Mouse (Mus musculus): ENCODE data around the gene Brpf3. TPM values are rescaled to one million over a fixed set of nuclear protein-coding genes. Genes with fewer than 3 reads are reported as not detected.

Gene Brpf3
- polyA plus RNA-seq, 1 experiment from 2014 or later: 6.0 TPM

DNA sequence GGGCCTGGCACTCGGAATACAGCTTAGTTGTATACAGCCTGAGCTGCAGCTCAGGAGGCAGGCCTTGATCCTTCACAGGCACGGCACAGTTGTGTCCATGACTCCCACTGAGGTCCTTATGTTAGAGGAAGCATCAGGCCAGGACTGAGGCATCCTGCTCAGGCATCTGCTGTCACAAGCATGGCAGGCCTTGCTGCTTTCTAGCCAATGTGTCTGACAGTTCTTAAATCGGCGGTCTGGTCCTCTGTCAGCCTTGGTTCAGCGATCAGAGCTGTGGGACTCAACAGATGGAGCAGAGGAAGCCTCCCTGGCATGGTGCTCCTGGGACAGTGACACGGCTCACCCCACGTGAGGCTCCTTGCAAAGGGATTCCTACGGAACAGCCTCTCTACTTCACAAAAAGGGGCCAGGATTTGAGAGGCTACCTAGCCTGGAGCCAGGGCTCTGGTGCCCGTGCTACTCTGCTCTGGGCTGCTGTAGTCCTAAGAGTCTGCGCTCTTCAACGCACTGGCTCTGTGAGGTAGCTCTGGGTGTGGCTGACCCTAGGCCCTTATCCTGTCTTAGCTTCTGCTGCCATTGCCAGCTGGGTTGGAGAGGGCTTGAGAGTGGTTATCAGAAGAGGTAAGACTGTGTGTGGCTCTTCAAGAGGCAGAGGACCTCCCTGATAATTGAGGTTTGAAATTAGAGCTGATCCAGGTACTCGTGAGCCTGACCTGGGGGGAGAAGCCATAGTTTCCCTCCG is 22.3 kb downstream of the Brpf3 start:
- Histone ChIP-seq H3K4me3 (ENCODE audit: control insufficient read depth in 1 of 2, insufficient read depth in 1 of 2, low read depth in 1 of 2, low read length in 2 of 2) (no peak overlapping the region), H3K9me3 (ENCODE audit: control insufficient read depth, low read length) (no peaks in the 10 kb centered on the region), H3K27ac (replicated peaks in 1 of 2; ENCODE audit: control insufficient read depth in 1 of 2, insufficient read depth in 1 of 2, low read depth in 2 of 2, low read length in 2 of 2) (no peak overlapping the region), H3K4me1 (ENCODE audit: control insufficient read depth in 2 of 2, insufficient read depth in 2 of 2, low read length in 2 of 2) (peaks cover 6 to 16% of the 10 kb centered on the region in 2 experiments), H3K27me3 (ENCODE audit: control insufficient read depth, insufficient read depth, low read length) (no peaks in the 10 kb centered on the region), H3K4me2 (ENCODE audit: low read length) (no peak overlapping the region), H3K36me3 (ENCODE audit: control insufficient read depth, insufficient read depth, low read length) (peaks cover 98% of the 10 kb centered on the region), H3K9ac (ENCODE audit: low read length) (no peak overlapping the region)
- WGBS: 87% methylated on average over 13 of the region's 13 CpGs
- no peak for ATAC-seq (ENCODE audit: insufficient number of reproducible peaks, insufficient read depth, low FRiP score, low read depth)

DNA sequence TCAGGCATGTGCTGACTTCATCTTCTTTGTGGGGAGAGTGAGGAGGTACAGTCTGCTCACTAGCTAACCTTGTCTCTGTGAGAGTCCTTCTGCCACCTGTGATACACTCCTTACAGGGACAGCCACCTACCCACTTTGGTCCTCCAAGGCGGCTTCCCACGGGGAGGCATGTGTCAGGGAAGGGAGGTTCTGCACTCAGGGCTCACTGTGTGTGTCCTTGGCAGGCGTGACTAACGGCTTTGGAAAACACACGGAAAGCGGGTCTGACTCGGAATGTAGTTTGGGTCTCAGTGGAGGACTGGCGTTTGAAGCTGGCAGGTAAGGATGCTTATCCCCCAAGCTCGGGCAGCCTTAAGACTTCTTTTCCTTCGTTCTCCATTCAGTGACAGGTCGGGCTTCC is 22.9 kb downstream of the Brpf3 start:
- Histone ChIP-seq H3K27me3 (ENCODE audit: control insufficient read depth, insufficient read depth, low read length) (no peaks in the 10 kb centered on the region), H3K4me1 (ENCODE audit: control insufficient read depth in 2 of 2, insufficient read depth in 2 of 2, low read length in 2 of 2) (peaks cover 6 to 16% of the 10 kb centered on the region in 2 experiments), H3K4me2 (ENCODE audit: low read length) (no peak overlapping the region), H3K4me3 (ENCODE audit: control insufficient read depth in 1 of 2, insufficient read depth in 1 of 2, low read depth in 1 of 2, low read length in 2 of 2) (no peak overlapping the region), H3K9me3 (ENCODE audit: control insufficient read depth, low read length) (no peaks in the 10 kb centered on the region), H3K9ac (ENCODE audit: low read length) (no peak overlapping the region), H3K36me3 (ENCODE audit: control insufficient read depth, insufficient read depth, low read length) (peaks cover 98% of the 10 kb centered on the region), H3K27ac (replicated peaks in 1 of 2; ENCODE audit: control insufficient read depth in 1 of 2, insufficient read depth in 1 of 2, low read depth in 2 of 2, low read length in 2 of 2) (no peak overlapping the region)
- no peak for ATAC-seq (ENCODE audit: insufficient number of reproducible peaks, insufficient read depth, low FRiP score, low read depth)
- 84% methylated on average over 11 of the region's 11 CpGs for WGBS

DNA sequence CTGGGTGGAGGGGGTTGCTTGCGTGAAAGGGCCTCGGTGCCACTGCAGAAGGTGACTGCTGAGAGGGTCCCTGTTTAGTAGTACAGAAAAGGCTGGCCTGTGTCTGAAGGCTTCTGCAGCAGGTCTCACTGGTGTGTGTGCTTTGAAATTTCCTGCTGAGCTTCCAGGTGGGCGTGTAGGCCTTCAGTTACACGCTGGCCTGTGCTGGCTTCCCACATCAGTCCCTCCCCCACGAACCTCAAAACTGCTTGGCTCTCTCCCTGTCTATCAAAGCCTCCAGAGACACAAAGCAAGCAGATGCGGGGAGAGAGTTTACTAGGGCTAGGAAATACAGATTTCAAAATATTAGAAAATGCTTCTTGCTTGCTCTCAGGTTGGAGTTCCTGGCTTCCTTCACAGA is 24.0 kb downstream of the Brpf3 start:
- H3K9ac ChIP-seq (ENCODE audit: low read length): peak overlapping the region; percentile 44; the same call in 1 of the 2 replicates
- peaks cover 99% of the 10 kb centered on the region for H3K36me3 ChIP-seq (ENCODE audit: control insufficient read depth, insufficient read depth, low read length)
- H3K4me1 ChIP-seq (ENCODE audit: control insufficient read depth in 2 of 2, insufficient read depth in 2 of 2, low read length in 2 of 2): peaks cover 6 to 16% of the 10 kb centered on the region in 2 experiments
- no peaks in the 10 kb centered on the region for H3K9me3 ChIP-seq (ENCODE audit: control insufficient read depth, low read length)
- H3K27me3 ChIP-seq (ENCODE audit: control insufficient read depth, insufficient read depth, low read length): no peaks in the 10 kb centered on the region
- H3K4me3 ChIP-seq (ENCODE audit: control insufficient read depth in 1 of 2, insufficient read depth in 1 of 2, low read depth in 1 of 2, low read length in 2 of 2): no peak overlapping the region
- no peak overlapping the region for H3K4me2 ChIP-seq (ENCODE audit: low read length)
- peak overlapping the region; percentile 50 to 76 for H3K27ac ChIP-seq (replicated peaks in 1 of 2; ENCODE audit: control insufficient read depth in 1 of 2, insufficient read depth in 1 of 2, low read depth in 2 of 2, low read length in 2 of 2)
- 67% methylated on average over 6 of the region's 6 CpGs for WGBS
- no peak for ATAC-seq (ENCODE audit: insufficient number of reproducible peaks, insufficient read depth, low FRiP score, low read depth)

DNA sequence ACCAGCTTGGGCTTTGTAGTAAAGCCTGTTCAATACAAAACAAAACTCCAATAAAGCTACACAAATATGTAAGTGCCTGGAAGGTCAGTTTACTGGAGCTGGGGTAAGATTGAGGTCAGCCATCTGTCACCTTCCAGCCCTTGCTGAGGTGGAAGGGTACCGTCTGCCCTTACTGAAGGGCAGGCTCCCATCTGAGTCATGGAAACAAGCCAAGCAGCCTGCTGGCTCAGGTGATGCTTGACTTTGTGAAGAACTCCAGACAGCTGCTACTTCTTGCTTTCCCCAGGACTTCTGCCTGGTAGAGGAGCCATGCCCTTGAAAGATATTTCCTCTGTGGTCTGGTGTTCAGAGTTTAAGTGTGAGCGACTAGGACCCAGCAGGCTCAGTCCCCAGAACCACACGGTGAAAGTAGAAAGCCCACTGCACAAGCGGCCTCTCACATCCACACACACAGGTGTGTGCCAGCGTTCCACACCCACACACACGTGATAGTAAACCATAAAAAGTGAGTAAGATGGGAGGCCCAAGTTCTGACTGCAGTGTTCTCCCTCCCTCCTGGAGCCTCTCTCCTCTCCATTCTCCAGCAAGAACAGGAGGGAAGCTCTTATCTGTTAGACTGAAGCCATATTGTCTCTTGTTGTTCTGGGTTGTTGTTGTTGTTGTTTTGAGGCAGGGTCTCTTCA is 24.6 kb downstream of the Brpf3 start:
- no peak for ATAC-seq (ENCODE audit: insufficient number of reproducible peaks, insufficient read depth, low FRiP score, low read depth)
- H3K9ac ChIP-seq (ENCODE audit: low read length): peak overlapping the region; percentile 44; the same call in 1 of the 2 replicates
- no peak overlapping the region for H3K4me3 ChIP-seq (ENCODE audit: control insufficient read depth in 1 of 2, insufficient read depth in 1 of 2, low read depth in 1 of 2, low read length in 2 of 2)
- no peaks in the 10 kb centered on the region for H3K27me3 ChIP-seq (ENCODE audit: control insufficient read depth, insufficient read depth, low read length)
- H3K4me1 ChIP-seq (ENCODE audit: control insufficient read depth in 2 of 2, insufficient read depth in 2 of 2, low read length in 2 of 2): peaks cover 6 to 16% of the 10 kb centered on the region in 2 experiments
- no peak overlapping the region; the same call in 1 of the 2 replicates for H3K4me2 ChIP-seq (ENCODE audit: low read length)
- peaks cover 100% of the 10 kb centered on the region for H3K36me3 ChIP-seq (ENCODE audit: control insufficient read depth, insufficient read depth, low read length)
- H3K27ac ChIP-seq (replicated peaks in 1 of 2; ENCODE audit: control insufficient read depth in 1 of 2, insufficient read depth in 1 of 2, low read depth in 2 of 2, low read length in 2 of 2): peak overlapping the region; percentile 50 to 76
- 67% methylated on average over 6 of the region's 6 CpGs for WGBS
- no peaks in the 10 kb centered on the region for H3K9me3 ChIP-seq (ENCODE audit: control insufficient read depth, low read length)

DNA sequence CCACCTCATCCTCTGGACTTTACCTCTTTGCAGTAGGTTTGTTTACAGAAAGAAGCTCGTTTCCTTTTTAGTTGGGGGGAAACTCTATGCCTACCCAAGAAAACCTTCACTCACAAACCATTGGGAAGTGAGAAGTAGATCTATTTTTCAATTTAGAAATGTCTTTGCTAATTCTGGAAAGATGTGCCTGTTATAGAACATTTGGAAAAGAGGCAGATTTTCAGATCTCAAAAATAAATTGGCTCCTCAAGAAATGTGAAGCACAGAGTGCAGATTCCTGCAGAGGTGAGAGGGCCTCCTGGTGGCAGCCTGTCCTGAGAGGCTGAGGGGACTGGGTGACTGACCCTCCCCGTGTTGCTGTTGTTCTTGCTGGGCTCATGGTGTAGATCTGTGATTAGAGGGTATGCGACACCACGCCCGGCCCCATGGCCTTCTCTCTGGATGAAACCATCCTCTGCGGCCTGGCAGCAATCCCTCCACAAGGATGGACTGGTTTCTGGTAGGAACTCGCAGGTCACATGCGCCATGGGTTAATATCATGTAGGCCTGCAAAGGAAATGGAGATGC is 26.9 kb downstream of the Brpf3 start:
- Histone ChIP-seq H3K9me3 (ENCODE audit: control insufficient read depth, low read length) (no peaks in the 10 kb centered on the region), H3K36me3 (ENCODE audit: control insufficient read depth, insufficient read depth, low read length) (peaks cover 98% of the 10 kb centered on the region), H3K4me1 (ENCODE audit: control insufficient read depth in 2 of 2, insufficient read depth in 2 of 2, low read length in 2 of 2) (peaks cover 10 to 26% of the 10 kb centered on the region in 2 experiments), H3K27ac (replicated peaks in 1 of 2; ENCODE audit: control insufficient read depth in 1 of 2, insufficient read depth in 1 of 2, low read depth in 2 of 2, low read length in 2 of 2) (no peak overlapping the region), H3K4me3 (ENCODE audit: control insufficient read depth in 1 of 2, insufficient read depth in 1 of 2, low read depth in 1 of 2, low read length in 2 of 2) (no peak overlapping the region), H3K4me2 (ENCODE audit: low read length) (no peak overlapping the region), H3K9ac (ENCODE audit: low read length) (no peak overlapping the region), H3K27me3 (ENCODE audit: control insufficient read depth, insufficient read depth, low read length) (no peaks in the 10 kb centered on the region)
- WGBS: 89% methylated on average over 8 of the region's 8 CpGs
- no peak for ATAC-seq (ENCODE audit: insufficient number of reproducible peaks, insufficient read depth, low FRiP score, low read depth)

DNA sequence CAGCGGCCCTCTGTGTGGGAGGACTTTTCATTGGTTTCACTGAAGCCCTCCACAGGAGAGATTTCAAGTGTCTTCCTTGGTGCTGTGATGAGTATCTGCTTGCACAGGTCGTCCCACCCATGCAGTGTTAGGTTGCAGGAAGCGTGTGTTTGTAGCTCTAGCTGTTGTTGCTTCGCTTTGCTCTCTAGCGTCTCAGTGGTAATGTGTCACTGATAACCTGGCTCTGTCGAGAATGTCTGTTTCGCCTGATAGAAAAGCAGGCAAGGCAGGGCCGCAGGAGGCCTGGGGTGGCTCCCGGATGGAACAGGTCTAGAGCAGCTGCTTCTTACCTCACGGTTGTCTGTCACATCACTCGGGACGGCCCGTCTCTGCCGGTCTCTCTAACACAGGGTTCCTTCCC is 28.2 kb downstream of the Brpf3 start:
- no peak overlapping the region for H3K9ac ChIP-seq (ENCODE audit: low read length)
- no peak; the same call in 1 of the 2 replicates for ATAC-seq (ENCODE audit: insufficient number of reproducible peaks, insufficient read depth, low FRiP score, low read depth)
- no peak overlapping the region for H3K27ac ChIP-seq (replicated peaks in 1 of 2; ENCODE audit: control insufficient read depth in 1 of 2, insufficient read depth in 1 of 2, low read depth in 2 of 2, low read length in 2 of 2)
- H3K36me3 ChIP-seq (ENCODE audit: control insufficient read depth, insufficient read depth, low read length): peaks cover 99% of the 10 kb centered on the region
- no peak overlapping the region for H3K4me3 ChIP-seq (ENCODE audit: control insufficient read depth in 1 of 2, insufficient read depth in 1 of 2, low read depth in 1 of 2, low read length in 2 of 2)
- H3K9me3 ChIP-seq (ENCODE audit: control insufficient read depth, low read length): no peaks in the 10 kb centered on the region
- no peak overlapping the region for H3K4me2 ChIP-seq (ENCODE audit: low read length)
- 45% methylated on average over 14 of the region's 14 CpGs for WGBS
- no peaks in the 10 kb centered on the region for H3K27me3 ChIP-seq (ENCODE audit: control insufficient read depth, insufficient read depth, low read length)
- peaks cover 12 to 26% of the 10 kb centered on the region in 2 experiments for H3K4me1 ChIP-seq (ENCODE audit: control insufficient read depth in 2 of 2, insufficient read depth in 2 of 2, low read length in 2 of 2)

DNA sequence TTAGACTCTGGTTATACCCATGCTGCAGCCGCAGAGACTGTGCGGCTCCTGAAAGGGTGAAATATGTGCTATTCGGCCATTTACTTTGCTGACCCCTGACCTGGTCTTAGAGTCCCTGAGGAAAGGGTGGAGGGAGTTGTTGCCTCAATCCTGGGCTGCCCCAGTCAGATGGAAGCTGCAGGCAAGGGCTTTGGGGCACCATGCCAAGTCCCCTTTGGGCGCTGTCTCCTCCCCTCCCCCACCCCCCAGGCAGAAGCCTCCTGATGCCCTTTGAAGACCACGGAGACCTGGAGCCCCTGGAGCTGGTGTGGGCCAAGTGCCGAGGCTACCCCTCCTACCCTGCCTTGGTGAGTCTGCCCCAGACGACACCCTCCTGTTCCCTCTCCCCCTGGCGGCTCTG is 30.2 kb downstream of the Brpf3 start:
- Histone ChIP-seq H3K4me1 (ENCODE audit: control insufficient read depth in 2 of 2, insufficient read depth in 2 of 2, low read length in 2 of 2) (peaks cover 11 to 17% of the 10 kb centered on the region in 2 experiments), H3K9me3 (ENCODE audit: control insufficient read depth, low read length) (no peaks in the 10 kb centered on the region), H3K27me3 (ENCODE audit: control insufficient read depth, insufficient read depth, low read length) (no peaks in the 10 kb centered on the region), H3K27ac (replicated peaks in 1 of 2; ENCODE audit: control insufficient read depth in 1 of 2, insufficient read depth in 1 of 2, low read depth in 2 of 2, low read length in 2 of 2) (no peak overlapping the region), H3K36me3 (ENCODE audit: control insufficient read depth, insufficient read depth, low read length) (peaks cover 96% of the 10 kb centered on the region), H3K4me3 (ENCODE audit: control insufficient read depth in 1 of 2, insufficient read depth in 1 of 2, low read depth in 1 of 2, low read length in 2 of 2) (no peak overlapping the region), H3K9ac (ENCODE audit: low read length) (no peak overlapping the region), H3K4me2 (ENCODE audit: low read length) (no peak overlapping the region)
- no peak for ATAC-seq (ENCODE audit: insufficient number of reproducible peaks, insufficient read depth, low FRiP score, low read depth)
- WGBS: 73% methylated on average over 8 of the region's 8 CpGs

All from heart, embryonic 14.5 days (tissue).